Mouse (Mus musculus): ENCODE data around the gene Loxl4. TPM values are rescaled to one million over a fixed set of nuclear protein-coding genes. Genes with fewer than 3 reads are reported as not detected.

The Loxl4 gene
- polyA plus RNA-seq, 1 experiment, result 0.63 TPM

DNA sequence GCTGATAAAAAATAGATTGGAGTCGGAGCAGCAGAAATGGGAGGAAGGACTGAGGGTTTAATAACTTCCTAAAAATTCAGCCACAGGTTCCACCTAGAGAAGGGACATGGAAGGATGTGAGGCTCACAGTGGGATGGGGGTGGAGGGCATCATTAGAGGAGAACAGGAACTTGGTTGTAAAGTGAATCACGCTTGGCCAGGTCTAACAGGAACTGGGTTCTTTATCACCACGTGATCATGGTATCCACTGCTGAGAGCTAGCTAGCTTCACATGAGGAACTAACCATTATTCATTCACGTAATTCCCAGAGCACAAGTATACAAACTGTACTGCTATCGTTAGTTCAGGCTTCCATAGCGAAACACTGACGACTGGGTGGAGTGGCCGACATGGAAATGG lies 26.9 kb upstream of the Loxl4 start:
- TF ChIP-seq POLR2A (IDR thresholded peaks at IDR 0.05; ENCODE audit: borderline replicate concordance, extremely low read depth, insufficient read depth, insufficient read length, poor library complexity, severe bottlenecking) (no peak), CTCF (IDR thresholded peaks at IDR 0.05; ENCODE audit: borderline replicate concordance, extremely low read depth, insufficient read depth, insufficient read length) (no peak)
- no peak for DNase-seq (ENCODE audit: low read depth)

DNA sequence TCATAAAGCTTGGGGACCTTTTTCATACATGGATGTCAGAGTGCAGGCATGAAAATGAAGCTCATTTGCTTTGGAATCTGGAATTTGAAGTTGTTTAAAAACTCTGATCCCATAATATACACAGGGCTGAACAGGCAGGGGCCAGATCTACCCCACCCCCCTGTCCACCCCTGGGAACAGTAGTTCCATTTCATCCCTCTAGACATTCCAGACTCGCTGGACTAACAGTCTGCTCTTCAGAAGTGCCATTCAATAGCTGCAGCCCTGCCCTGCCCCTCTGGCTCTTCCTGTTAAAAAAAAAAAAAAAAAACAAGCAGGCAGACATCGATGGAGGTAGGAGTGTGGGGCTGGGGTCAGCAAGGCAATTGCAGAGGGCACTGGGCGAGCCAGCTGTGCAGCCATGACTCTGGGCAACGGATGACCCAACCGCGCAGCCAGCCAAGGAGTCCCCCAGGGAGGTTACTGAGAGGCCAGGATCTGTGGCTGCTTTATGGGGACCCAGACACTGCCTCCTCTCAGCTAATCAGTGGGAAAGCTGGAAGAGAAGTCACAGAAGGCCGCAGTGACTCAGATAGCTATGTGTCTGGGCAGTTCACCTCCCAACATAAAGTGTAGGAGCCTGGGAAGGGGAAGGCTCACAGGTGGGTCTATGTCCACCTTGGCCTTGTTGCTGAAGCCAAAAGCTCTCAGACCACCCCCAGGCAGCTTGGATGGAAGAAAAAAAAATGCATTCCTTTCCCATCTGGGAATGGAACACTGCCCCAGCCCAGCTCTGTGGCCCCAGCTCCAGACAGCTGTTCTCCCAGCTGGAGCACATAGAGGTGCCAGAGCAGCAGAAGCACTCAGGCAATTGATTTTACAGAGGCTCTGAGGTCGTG lies 26.2 kb upstream of the Loxl4 start:
- no peak for TF ChIP-seq CTCF (IDR thresholded peaks at IDR 0.05; ENCODE audit: borderline replicate concordance, extremely low read depth, insufficient read depth, insufficient read length)
- no peak for TF ChIP-seq POLR2A (IDR thresholded peaks at IDR 0.05; ENCODE audit: borderline replicate concordance, extremely low read depth, insufficient read depth, insufficient read length, poor library complexity, severe bottlenecking)
- DNase-seq (ENCODE audit: low read depth), result no peak

DNA sequence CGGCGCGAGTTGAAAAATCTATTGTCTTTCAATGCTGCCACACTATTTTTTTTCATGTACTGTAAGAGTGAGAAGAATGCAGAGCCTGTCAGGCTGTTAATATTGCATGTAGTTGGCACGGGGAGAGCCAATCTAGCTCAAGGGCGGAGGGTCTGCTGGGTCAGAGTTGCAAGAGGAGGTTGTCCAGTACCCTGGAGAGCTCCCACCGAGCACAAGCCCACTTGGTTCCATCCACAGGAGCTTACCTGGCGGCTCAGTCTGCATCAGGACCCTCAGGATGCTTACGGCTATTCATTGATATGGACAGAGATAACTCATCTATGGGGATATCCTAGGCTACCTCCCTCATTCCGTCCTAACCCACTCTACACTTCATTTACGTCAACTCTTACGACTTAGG lies 24.0 kb upstream of the Loxl4 start:
- TF ChIP-seq POLR2A (IDR thresholded peaks at IDR 0.05; ENCODE audit: borderline replicate concordance, extremely low read depth, insufficient read depth, insufficient read length, poor library complexity, severe bottlenecking) (no peak), CTCF (IDR thresholded peaks at IDR 0.05; ENCODE audit: borderline replicate concordance, extremely low read depth, insufficient read depth, insufficient read length) (no peak)
- DNase-seq (ENCODE audit: low read depth), result peak; percentile 45

DNA sequence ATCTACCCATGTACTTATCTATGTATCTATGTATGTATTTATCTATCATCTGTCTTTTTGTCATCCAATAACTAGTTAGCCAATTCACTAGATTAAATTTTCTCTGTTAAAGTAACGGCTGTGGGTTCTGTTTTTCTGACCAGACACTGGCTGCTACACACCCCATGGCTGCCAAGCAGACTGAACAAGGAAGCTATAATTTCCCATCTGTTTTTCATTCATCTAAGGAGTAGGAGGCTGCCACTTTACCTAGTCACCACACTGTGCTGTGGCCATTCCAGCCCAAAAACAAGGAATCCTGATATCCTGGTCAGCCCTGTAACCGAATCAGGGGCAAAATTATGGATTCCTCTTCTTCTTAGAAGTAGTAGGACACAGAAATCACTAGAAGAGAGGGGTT lies 21.0 kb upstream of the Loxl4 start:
- no peak for DNase-seq (ENCODE audit: low read depth)
- TF ChIP-seq POLR2A (IDR thresholded peaks at IDR 0.05; ENCODE audit: borderline replicate concordance, extremely low read depth, insufficient read depth, insufficient read length, poor library complexity, severe bottlenecking), result no peak
- no peak for TF ChIP-seq CTCF (IDR thresholded peaks at IDR 0.05; ENCODE audit: borderline replicate concordance, extremely low read depth, insufficient read depth, insufficient read length)

DNA sequence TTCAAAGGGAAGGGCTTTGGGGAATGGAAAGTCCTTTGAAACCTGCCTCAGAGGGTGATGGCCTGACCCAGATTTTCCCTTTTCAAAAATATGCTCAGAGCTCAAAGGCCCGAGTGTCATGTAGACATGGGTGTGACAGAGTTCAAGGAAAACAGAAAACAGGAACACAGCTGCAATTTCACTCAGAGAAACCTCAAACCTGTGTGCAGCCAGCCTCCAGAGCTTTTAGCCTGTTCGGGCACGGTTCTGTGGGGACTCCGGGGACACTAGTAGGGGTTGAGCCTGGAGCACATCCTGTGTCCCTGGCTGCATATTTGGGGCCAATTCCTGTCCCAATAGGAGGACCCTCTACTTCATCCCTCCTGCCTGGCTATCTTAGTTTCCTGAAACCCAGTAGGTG lies 19.7 kb upstream of the Loxl4 start:
- TF ChIP-seq CTCF (IDR thresholded peaks at IDR 0.05; ENCODE audit: borderline replicate concordance, extremely low read depth, insufficient read depth, insufficient read length) (no peak), POLR2A (IDR thresholded peaks at IDR 0.05; ENCODE audit: borderline replicate concordance, extremely low read depth, insufficient read depth, insufficient read length, poor library complexity, severe bottlenecking) (no peak)
- no peak for DNase-seq (ENCODE audit: low read depth)

DNA sequence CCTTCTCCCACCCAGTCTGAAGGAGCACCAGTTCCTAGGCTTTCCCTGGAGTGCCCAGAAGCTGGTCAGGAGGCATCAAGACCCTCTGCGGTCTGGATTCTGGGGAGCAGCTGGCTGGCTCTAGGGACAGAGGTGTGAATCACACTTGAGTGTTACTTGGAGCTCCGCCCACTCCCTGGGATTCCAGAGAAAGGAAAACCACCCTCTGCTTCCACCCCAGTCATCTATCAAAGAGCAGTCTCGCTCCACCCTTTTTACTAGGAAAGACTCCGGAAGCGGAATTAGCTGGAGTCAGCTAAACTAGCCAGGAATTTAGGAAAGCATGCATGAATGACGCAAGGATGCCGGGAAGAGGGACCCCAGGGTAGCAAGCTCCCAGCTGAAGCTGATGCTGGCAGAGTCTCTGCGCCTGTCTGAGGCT lies 18.9 kb upstream of the Loxl4 start:
- TF ChIP-seq POLR2A (IDR thresholded peaks at IDR 0.05; ENCODE audit: borderline replicate concordance, extremely low read depth, insufficient read depth, insufficient read length, poor library complexity, severe bottlenecking) (no peak), CTCF (IDR thresholded peaks at IDR 0.05; ENCODE audit: borderline replicate concordance, extremely low read depth, insufficient read depth, insufficient read length) (no peak)
- peak; percentile 50 for DNase-seq (ENCODE audit: low read depth)

DNA sequence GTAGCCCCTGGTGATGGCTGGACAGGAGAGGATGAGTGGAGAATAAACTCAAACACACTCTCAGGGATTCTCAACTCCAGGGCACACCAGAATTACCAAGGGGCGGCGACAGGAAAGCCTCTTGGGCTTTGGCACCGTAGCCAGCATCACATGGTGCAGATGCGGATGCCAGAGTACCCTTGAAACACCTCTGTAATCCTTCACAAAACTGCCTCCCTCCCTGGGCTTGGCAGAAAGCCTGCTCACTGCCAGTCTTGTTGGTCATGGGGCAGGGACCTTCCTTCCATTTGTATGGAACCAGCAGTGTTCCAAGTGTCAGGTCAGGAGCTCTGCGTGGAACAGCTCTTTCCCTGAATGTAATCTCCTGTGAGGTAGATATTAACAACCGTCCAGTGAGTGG lies 15.5 kb upstream of the Loxl4 start:
- TF ChIP-seq CTCF (IDR thresholded peaks at IDR 0.05; ENCODE audit: borderline replicate concordance, extremely low read depth, insufficient read depth, insufficient read length) (no peak), POLR2A (IDR thresholded peaks at IDR 0.05; ENCODE audit: borderline replicate concordance, extremely low read depth, insufficient read depth, insufficient read length, poor library complexity, severe bottlenecking) (no peak)
- no peak for DNase-seq (ENCODE audit: low read depth)

DNA sequence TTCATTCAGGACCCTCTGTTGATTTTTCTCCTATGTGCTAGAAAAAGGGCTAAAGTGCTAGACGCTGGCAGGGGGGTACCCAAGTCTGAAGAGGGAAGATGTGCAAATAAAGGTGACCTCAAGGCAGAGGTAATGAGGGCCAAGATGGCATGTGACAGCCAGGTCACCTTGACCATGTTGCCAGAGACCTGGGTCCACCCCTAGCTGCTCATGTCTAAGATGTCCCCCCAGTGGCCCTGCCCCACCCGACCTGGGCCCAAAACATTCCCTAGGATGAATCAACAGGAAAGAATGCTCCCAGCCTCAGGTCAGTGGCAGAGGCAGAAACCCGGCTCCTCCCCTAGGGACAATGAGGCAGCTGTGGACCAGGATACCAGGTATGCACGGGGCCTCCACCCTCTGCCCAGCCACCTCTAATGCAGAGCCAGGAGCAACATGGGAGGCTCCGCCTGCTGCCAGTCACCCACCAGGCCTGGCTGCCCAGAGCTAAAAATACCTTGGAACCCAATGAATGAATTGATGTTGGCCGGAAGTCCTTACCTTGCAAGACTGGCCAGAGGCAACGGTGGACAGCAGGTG lies 1.1 kb upstream of the Loxl4 start:
- TF ChIP-seq POLR2A (IDR thresholded peaks at IDR 0.05; ENCODE audit: borderline replicate concordance, extremely low read depth, insufficient read depth, insufficient read length, poor library complexity, severe bottlenecking) (no peak), CTCF (IDR thresholded peaks at IDR 0.05; ENCODE audit: borderline replicate concordance, extremely low read depth, insufficient read depth, insufficient read length) (no peak)

DNA sequence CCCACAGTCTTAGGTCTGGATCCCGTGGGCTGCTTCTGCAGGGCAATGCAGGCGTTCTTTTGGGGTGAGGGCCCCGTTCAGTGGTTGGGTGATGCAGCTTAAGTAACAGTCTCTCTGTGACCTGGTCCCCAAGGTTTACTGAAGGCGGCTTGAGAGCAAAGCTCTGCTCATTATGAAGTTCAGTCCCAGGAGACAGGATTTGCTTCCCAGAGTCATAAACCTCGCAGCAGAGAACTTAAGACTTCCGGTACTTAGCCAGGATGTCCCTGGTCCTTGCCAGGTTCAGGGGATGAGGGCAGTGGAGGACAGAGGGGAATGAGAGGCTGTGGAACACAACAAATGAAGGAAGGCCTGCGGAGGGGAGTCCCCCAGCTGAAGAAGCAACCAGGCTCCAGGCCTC lies 503 bp upstream of the Loxl4 start:
- no peak for DNase-seq (ENCODE audit: low read depth)
- TF ChIP-seq POLR2A (IDR thresholded peaks at IDR 0.05; ENCODE audit: borderline replicate concordance, extremely low read depth, insufficient read depth, insufficient read length, poor library complexity, severe bottlenecking) (no peak), CTCF (IDR thresholded peaks at IDR 0.05; ENCODE audit: borderline replicate concordance, extremely low read depth, insufficient read depth, insufficient read length) (no peak)

More for the DNA sequence above, 1.1 kb upstream of the Loxl4 start:
- DNase-seq (ENCODE audit: low read depth), result no peak

DNA sequence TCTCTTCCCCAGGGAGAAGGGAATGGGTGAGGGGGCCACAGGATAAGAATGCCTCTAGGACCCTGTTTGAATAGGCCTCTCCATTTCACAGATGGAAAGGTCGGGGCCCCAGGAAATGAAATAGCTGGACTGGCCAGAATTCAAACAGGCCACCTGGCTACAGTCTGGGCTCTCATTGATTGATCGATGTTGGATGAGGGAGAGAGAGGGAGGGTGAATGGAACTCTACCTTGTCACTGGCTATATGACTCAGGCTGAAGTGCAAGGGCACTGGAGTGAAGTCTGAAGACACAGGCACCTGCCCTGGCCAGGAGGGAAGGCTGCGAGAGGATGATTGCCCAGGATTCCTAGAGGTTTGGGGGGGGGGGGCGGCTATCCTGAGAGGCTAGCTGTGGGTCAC lies 867 bp downstream of the Loxl4 start:
- DNase-seq (ENCODE audit: low read depth), result no peak
- TF ChIP-seq POLR2A (IDR thresholded peaks at IDR 0.05; ENCODE audit: borderline replicate concordance, extremely low read depth, insufficient read depth, insufficient read length, poor library complexity, severe bottlenecking) (no peak), CTCF (IDR thresholded peaks at IDR 0.05; ENCODE audit: borderline replicate concordance, extremely low read depth, insufficient read depth, insufficient read length) (no peak)

DNA sequence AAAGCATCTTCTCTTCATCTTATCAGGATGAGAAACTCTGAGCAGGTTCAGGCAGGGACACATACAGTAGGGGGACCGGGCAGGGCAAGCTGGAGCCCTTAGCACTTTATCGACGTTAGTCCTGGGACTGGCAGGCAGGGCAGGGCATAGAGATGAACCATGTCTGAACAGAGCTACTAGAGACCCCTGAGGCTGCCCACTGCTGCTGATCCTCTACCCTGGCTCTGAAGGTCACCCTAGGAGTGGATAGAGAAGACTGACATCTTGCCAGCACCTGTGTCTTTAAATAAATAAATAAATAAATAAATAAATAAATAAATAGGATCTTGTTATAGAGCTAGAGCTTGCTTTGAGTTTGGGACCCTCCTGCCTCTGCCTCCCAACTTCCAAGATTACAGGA lies 2.9 kb downstream of the Loxl4 start:
- no peak for DNase-seq (ENCODE audit: low read depth)
- no peak for TF ChIP-seq POLR2A (IDR thresholded peaks at IDR 0.05; ENCODE audit: borderline replicate concordance, extremely low read depth, insufficient read depth, insufficient read length, poor library complexity, severe bottlenecking)
- TF ChIP-seq CTCF (IDR thresholded peaks at IDR 0.05; ENCODE audit: borderline replicate concordance, extremely low read depth, insufficient read depth, insufficient read length), result no peak

DNA sequence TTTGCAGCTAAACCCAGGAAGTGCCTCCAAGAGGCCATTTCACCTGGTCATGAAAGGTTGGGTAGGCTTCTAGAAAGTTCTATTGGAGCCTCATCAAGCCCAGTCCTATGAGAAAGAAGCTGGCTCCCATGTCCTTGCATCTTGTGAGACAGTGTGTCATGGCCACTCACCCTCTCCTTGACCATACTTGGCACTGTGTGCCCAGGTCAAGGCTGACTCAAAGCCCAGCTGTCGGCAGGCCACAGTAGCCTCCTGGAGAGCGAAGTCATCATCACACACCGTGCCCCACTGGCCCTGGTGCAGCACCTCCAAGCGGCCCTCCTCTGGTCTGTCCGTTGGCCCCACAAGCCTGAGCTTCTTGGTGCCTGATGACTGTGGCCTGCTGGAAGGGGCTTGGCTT lies 4.5 kb downstream of the Loxl4 start:
- TF ChIP-seq CTCF (IDR thresholded peaks at IDR 0.05; ENCODE audit: borderline replicate concordance, extremely low read depth, insufficient read depth, insufficient read length), result no peak
- no peak for TF ChIP-seq POLR2A (IDR thresholded peaks at IDR 0.05; ENCODE audit: borderline replicate concordance, extremely low read depth, insufficient read depth, insufficient read length, poor library complexity, severe bottlenecking)
- no peak for DNase-seq (ENCODE audit: low read depth)
